Mouse (Mus musculus) heart, adult 10 weeks (tissue): ENCODE measurements around the gene Rdh13. TPM values are rescaled to one million over a fixed set of nuclear protein-coding genes. Genes with fewer than 3 reads are reported as not detected.

Source experiments
- polyA plus RNA-seq: library from polyadenylated mRNA; stranded (reverse); fragments of 350-450 nt; fragmentation: Illumina TruSeq; extraction: RNeasy Lipid Tissue Mini Kit (QIAGEN cat#74804); gene quantifications from one replicate; pipeline ENCODE4 v1.2.3, GENCODE M21; 2014; ENCODE audit warnings: low read depth, low replicate concordance

The Rdh13 gene
- 36.9 TPM for polyA plus RNA-seq

GRCm38 (mm10) chr7:4445216-4445791, at the start of gene Rdh13:
Rdh13 (minus strand) TSS chr7:4445649.

GRCm38 (mm10) chr7:4460576-4461434, 15.4 kb upstream of the Rdh13 start, which contains the start of gene Eps8l1:
Eps8l1 (plus strand) TSS chr7:4460674.

GRCm38 (mm10) chr7:4397730-4398129, 47.7 kb downstream of the Rdh13 start, which contains the start of gene Gp6:
Gp6 (minus strand) TSS chr7:4397744.

Other genes starting within 250 kb of the Rdh13 start
- 1.3 TPM for gene Lilra5, start 207.9 kb downstream of the Rdh13 start, polyA plus RNA-seq
- 0.42 TPM for gene Ncr1, start 107.9 kb downstream of the Rdh13 start, polyA plus RNA-seq
- gene Gp6, start 47.9 kb downstream of the Rdh13 start, polyA plus RNA-seq: not detected
- gene Eps8l1, start 15.0 kb upstream of the Rdh13 start, polyA plus RNA-seq: 4.1 TPM
- 103 TPM for gene Ppp1r12c, start 56.0 kb upstream of the Rdh13 start, polyA plus RNA-seq
- 33.8 TPM for gene Tnnt1, start 70.7 kb upstream of the Rdh13 start, polyA plus RNA-seq
- 10,656 TPM for gene Tnni3, start 78.6 kb upstream of the Rdh13 start, polyA plus RNA-seq
- 7.5 TPM for gene Dnaaf3, start 86.8 kb upstream of the Rdh13 start, polyA plus RNA-seq
- 0.97 TPM for gene Syt5, start 101.9 kb upstream of the Rdh13 start, polyA plus RNA-seq
- gene Ptprh, start 158.4 kb upstream of the Rdh13 start, polyA plus RNA-seq: not detected
- gene Tmem86b, start 185.8 kb upstream of the Rdh13 start, polyA plus RNA-seq: 7.5 TPM
- gene Ppp6r1, start 213.4 kb upstream of the Rdh13 start, polyA plus RNA-seq: 64.9 TPM
- 37.1 TPM for gene Hspbp1, start 239.4 kb upstream of the Rdh13 start, polyA plus RNA-seq
- 2.1 TPM for gene Brsk1, start 245.0 kb upstream of the Rdh13 start, polyA plus RNA-seq